Mouse (Mus musculus) lung, adult 2 months (tissue): Measurements from ENCODE around the gene Hcn1.

Experiments used
- CTCF ChIP-seq: fragments of 200-500 bp; IDR thresholded peaks from 2 replicates; pipeline ENCODE4 v1.5.1; 2011; ENCODE audit warnings: mild to moderate bottlenecking, low read length, control low read depth; ENCODE audit not compliant: insufficient read depth
- POLR2A ChIP-seq: fragments of 200-500 bp; IDR thresholded peaks from 2 replicates; pipeline ENCODE4 v1.6.1; 2011; ENCODE audit warnings: low read depth, mild to moderate bottlenecking, control low read depth, low read length, borderline replicate concordance; ENCODE audit errors: extremely low read depth

- TF ChIP-seq CTCF, result no peak
- no peak for TF ChIP-seq POLR2A
Observed at GRCm38 (mm10) chr13:117984339-117984738, 382.2 kb downstream of the Hcn1 start.
